Mouse (Mus musculus) heart, embryonic 10.5 days (tissue): ENCODE data around the gene Cdca7l. TPM values are rescaled to one million over a fixed set of nuclear protein-coding genes. Genes with fewer than 3 reads are reported as not detected.

Experiments
- DNase-seq: peaks from one replicate; pipeline ENCODE4 v3.0.0-alpha.2; 2017; ENCODE audit warnings: low spot score
- H3K27ac ChIP-seq: fragments of 300-500 bp; sonication (generic); 2 replicates; pipeline ENCODE4 v1.5.1; 2016; ENCODE audit warnings: mild to moderate bottlenecking
- H3K27me3 ChIP-seq: fragments of 300-500 bp; sonication (generic); 2 replicates; pipeline ENCODE4 v1.6.1; 2016; ENCODE audit warnings: mild to moderate bottlenecking; ENCODE audit not compliant: poor library complexity, insufficient read depth, severe bottlenecking
- H3K36me3 ChIP-seq: fragments of 300-500 bp; sonication (generic); 2 replicates; pipeline ENCODE4 v1.6.1; 2016; ENCODE audit warnings: mild to moderate bottlenecking, moderate library complexity
- H3K4me1 ChIP-seq: fragments of 300-500 bp; sonication (generic); 2 replicates; pipeline ENCODE4 v1.6.1; 2016; ENCODE audit warnings: mild to moderate bottlenecking
- H3K4me3 ChIP-seq: fragments of 300-500 bp; sonication (generic); 2 replicates; pipeline ENCODE4 v1.5.1; 2016; ENCODE audit warnings: mild to moderate bottlenecking, moderate library complexity
- H3K9me3 ChIP-seq: fragments of 300-500 bp; sonication (generic); 2 replicates; pipeline ENCODE4 v1.6.1; 2016; ENCODE audit warnings: mild to moderate bottlenecking, moderate library complexity
- WGBS: fragments of 180-500 bp; shearing (Covaris S2); methylation state at CpG from one replicate; pipeline ENCODE4 v1.1.7; 2016; 5-methylcytosine and 5-hydroxymethylcytosine counted together
- polyA plus RNA-seq: library from polyadenylated mRNA; unstranded; fragments of >200 nt; fragmentation: Nextera tagmentation; extraction: Ambion mirVana; gene quantifications from 2 replicates; pipeline ENCODE4 v1.2.1, GENCODE M21; 2016

Gene Cdca7l
- polyA plus RNA-seq, 1 experiment from 2014 or later: 30.7 TPM

DNA sequence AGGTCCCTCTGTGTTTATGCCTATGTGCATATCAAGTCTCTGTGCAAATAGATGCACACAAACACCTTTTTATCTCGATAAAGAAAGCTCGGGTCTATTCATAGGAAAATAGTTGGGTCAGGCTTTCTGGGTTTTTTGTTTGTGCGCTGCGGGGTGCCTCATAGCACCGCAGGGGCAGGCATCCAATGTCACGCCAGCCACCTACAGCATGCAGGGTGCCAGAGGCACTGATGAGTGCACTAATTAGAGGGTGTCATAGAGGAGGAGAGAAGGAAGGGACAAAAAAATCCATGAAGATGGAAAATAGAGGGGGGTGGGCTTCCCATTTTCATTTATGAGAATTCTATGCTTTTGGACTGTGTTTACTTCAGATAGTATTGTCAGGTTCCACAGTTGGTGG, 17.5 kb upstream of the Cdca7l start:
- WGBS: 41% methylated on average over 6 of the region's 6 CpGs
- Histone ChIP-seq H3K27me3 (peaks cover 9% of the 10 kb centered on the region; the same call in 1 of the 2 replicates), H3K9me3 (no peaks in the 10 kb centered on the region), H3K27ac (no peak overlapping the region), H3K36me3 (no peaks in the 10 kb centered on the region), H3K4me3 (no peak overlapping the region), H3K4me1 (peaks cover 7% of the 10 kb centered on the region)
- no peak for DNase-seq

DNA sequence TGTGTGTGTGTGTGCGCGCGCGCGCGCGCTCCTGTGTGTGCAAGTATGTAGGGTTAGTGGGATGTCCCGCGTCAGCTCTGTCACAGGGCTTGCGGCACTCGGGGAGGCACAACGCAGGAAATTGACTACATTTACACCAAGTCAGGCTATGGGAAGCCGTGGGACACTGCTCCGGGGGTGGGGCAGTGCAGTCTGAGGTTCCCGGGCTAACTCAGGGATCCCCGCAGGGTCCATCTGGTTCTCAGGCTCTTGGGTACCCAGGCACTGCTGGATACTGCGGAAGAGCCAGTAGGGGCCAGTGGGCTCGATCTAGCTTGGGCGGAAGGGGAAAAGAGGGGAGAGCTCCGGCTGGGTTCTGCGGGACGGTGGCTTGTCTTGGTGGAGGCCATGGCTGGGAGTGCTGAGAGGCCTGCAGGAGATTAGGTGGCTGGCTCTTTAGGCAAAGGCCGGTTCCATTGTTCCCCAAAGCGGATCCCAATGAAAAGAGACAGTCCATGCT, 15.5 kb upstream of the Cdca7l start:
- Histone ChIP-seq H3K9me3 (no peaks in the 10 kb centered on the region), H3K4me3 (peak overlapping the region; percentile 62), H3K4me1 (peaks cover 7% of the 10 kb centered on the region), H3K27me3 (peaks cover 9% of the 10 kb centered on the region; the same call in 1 of the 2 replicates), H3K27ac (peak overlapping the region; percentile 80), H3K36me3 (no peaks in the 10 kb centered on the region)
- 6% methylated on average over 24 of the region's 24 CpGs for WGBS
- DNase-seq: no peak

- H3K4me1 ChIP-seq: peaks cover 7% of the 10 kb centered on the region
- WGBS: 31% methylated on average over 7 of the region's 7 CpGs
- peaks cover 9% of the 10 kb centered on the region; the same call in 1 of the 2 replicates for H3K27me3 ChIP-seq
- no peaks in the 10 kb centered on the region for H3K36me3 ChIP-seq
- H3K4me3 ChIP-seq: peak overlapping the region; percentile 62
- H3K27ac ChIP-seq: no peak overlapping the region
- DNase-seq: no peak
- no peaks in the 10 kb centered on the region for H3K9me3 ChIP-seq
These were observed 15.1 kb upstream of the Cdca7l start for GRCm38 (mm10) chr12:117789017-117789416.

- Histone ChIP-seq H3K27me3 (no peaks in the 10 kb centered on the region), H3K36me3 (no peaks in the 10 kb centered on the region), H3K27ac (no peak overlapping the region), H3K4me1 (no peaks in the 10 kb centered on the region), H3K4me3 (no peak overlapping the region), H3K9me3 (no peaks in the 10 kb centered on the region)
- 83% methylated on average over 4 of the region's 4 CpGs for WGBS
- no peak for DNase-seq
These were observed 8.8 kb upstream of the Cdca7l start for GRCm38 (mm10) chr12:117795303-117795702.

DNA sequence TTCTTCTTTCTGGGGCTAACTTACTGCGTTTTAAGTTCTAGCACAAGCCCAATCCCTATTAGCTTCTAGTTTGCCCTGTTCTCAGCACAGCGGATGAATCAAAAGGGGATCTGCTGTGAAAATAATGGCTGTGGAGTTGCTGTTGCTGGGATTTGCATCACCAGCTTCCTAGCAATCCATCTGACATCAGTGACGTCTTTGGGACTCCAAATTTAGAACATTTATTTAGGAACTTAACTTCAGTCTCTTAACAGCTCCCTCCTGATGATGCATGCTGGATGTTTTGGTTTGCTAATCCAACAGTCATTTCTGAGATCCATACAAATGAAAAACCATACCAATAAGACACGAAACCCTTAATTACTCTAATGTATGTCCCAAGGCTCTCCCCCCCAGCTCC, 1.5 kb downstream of the Cdca7l start:
- H3K36me3 ChIP-seq: no peaks in the 10 kb centered on the region
- 74% methylated on average over 4 of the region's 4 CpGs for WGBS
- H3K4me3 ChIP-seq: no peak overlapping the region
- peaks cover 5% of the 10 kb centered on the region for H3K4me1 ChIP-seq
- peaks cover 20% of the 10 kb centered on the region for H3K27me3 ChIP-seq
- DNase-seq: no peak
- no peak overlapping the region for H3K27ac ChIP-seq
- no peaks in the 10 kb centered on the region for H3K9me3 ChIP-seq

DNA sequence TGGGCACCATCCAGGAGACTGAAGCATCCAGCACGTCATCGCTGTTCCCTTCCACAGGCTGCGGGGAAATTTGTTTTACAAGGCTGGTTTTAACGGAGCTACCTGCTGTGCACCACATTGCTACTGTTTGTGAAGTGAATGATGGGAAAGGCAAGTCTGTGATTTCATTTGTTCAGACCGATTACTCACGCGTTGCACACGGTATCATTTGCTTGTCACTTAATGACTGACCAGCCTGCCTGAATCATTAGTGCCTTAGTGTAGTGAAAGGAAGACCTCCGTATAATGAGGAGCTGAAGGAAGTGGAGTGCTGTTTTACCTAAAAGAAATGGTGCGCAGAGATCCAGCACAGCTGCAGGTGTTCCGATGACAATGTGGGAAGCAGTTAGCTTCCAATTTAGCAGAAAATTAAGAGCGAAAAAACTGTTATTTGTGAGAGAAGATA, 1.9 kb downstream of the Cdca7l start:
- Histone ChIP-seq H3K4me1 (peaks cover 5% of the 10 kb centered on the region), H3K27me3 (peaks cover 20% of the 10 kb centered on the region), H3K9me3 (no peaks in the 10 kb centered on the region), H3K4me3 (no peak overlapping the region), H3K36me3 (no peaks in the 10 kb centered on the region), H3K27ac (no peak overlapping the region)
- DNase-seq: no peak
- 60% methylated on average over 12 of the region's 12 CpGs for WGBS

GRCm38 (mm10) chr12:117806470-117806869, 2.4 kb downstream of the Cdca7l start:
- H3K4me3 ChIP-seq: no peak overlapping the region
- H3K27ac ChIP-seq: no peak overlapping the region
- peaks cover 20% of the 10 kb centered on the region for H3K27me3 ChIP-seq
- H3K36me3 ChIP-seq: no peaks in the 10 kb centered on the region
- peaks cover 5% of the 10 kb centered on the region for H3K4me1 ChIP-seq
- H3K9me3 ChIP-seq: no peaks in the 10 kb centered on the region
- WGBS: 83% methylated on average over 4 of the region's 4 CpGs
- no peak for DNase-seq

DNA sequence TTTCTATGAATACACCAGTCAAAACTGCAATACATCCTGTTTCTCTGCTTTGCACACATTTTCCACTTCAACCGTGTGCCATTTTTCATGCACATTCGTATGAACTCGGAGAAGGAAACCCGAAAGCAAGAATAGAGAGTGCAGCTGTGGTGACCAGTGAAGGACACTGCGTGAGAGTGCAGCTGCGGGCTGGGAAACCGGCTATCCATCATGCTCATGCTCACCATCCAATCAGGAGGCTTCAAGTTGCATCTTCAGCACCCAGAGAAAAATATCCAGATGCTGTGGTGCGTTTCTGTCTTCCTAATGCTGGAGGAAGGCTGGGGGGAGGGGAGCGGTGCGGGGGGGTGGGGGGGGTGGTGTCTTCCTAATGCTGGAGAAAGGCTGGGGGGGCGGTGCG, 3.5 kb downstream of the Cdca7l start:
- H3K27ac ChIP-seq: no peak overlapping the region
- WGBS: 44% methylated on average over 12 of the region's 12 CpGs
- peaks cover 20% of the 10 kb centered on the region for H3K27me3 ChIP-seq
- no peaks in the 10 kb centered on the region for H3K36me3 ChIP-seq
- H3K4me3 ChIP-seq: peak overlapping the region; percentile 31
- peaks cover 5% of the 10 kb centered on the region for H3K4me1 ChIP-seq
- H3K9me3 ChIP-seq: no peaks in the 10 kb centered on the region
- no peak for DNase-seq

GRCm38 (mm10) chr12:117808355-117809326, 4.6 kb downstream of the Cdca7l start:
- WGBS: 51% methylated on average over 17 of the region's 17 CpGs
- no peak for DNase-seq

GRCm38 (mm10) chr12:117809327-117810017, 5.4 kb downstream of the Cdca7l start:
- Histone ChIP-seq H3K4me3 (no peak overlapping the region), H3K9me3 (no peaks in the 10 kb centered on the region), H3K27ac (no peak overlapping the region), H3K4me1 (peaks cover 5% of the 10 kb centered on the region), H3K36me3 (no peaks in the 10 kb centered on the region), H3K27me3 (peaks cover 20% of the 10 kb centered on the region)
- no peak for DNase-seq
- 56% methylated on average over 10 of the region's 10 CpGs for WGBS

More at GRCm38 (mm10) chr12:117808355-117809326, 4.6 kb downstream of the Cdca7l start:
- peaks cover 20% of the 10 kb centered on the region for H3K27me3 ChIP-seq
- H3K9me3 ChIP-seq: no peaks in the 10 kb centered on the region
- no peaks in the 10 kb centered on the region for H3K36me3 ChIP-seq
- no peak overlapping the region for H3K27ac ChIP-seq
- H3K4me3 ChIP-seq: peak overlapping the region; percentile 31; the same call in 1 of the 2 replicates
- H3K4me1 ChIP-seq: peaks cover 5% of the 10 kb centered on the region

- H3K27me3 ChIP-seq: peaks cover 19% of the 10 kb centered on the region
- peaks cover 5% of the 10 kb centered on the region for H3K4me1 ChIP-seq
- no peaks in the 10 kb centered on the region for H3K36me3 ChIP-seq
- no peaks in the 10 kb centered on the region for H3K9me3 ChIP-seq
- no peak for DNase-seq
- 63% methylated on average over 11 of the region's 11 CpGs for WGBS
- H3K27ac ChIP-seq: no peak overlapping the region
- no peak overlapping the region for H3K4me3 ChIP-seq
These were observed 6.0 kb downstream of the Cdca7l start for GRCm38 (mm10) chr12:117810074-117810473.

GRCm38 (mm10) chr12:117820138-117820858, 16.2 kb downstream of the Cdca7l start:
- Histone ChIP-seq H3K4me1 (no peaks in the 10 kb centered on the region), H3K27ac (no peak overlapping the region), H3K4me3 (no peak overlapping the region), H3K27me3 (no peaks in the 10 kb centered on the region), H3K36me3 (no peaks in the 10 kb centered on the region), H3K9me3 (no peaks in the 10 kb centered on the region)
- WGBS: 54% methylated on average over 4 of the region's 4 CpGs
- DNase-seq: no peak
